In the genomic region with DNA sequence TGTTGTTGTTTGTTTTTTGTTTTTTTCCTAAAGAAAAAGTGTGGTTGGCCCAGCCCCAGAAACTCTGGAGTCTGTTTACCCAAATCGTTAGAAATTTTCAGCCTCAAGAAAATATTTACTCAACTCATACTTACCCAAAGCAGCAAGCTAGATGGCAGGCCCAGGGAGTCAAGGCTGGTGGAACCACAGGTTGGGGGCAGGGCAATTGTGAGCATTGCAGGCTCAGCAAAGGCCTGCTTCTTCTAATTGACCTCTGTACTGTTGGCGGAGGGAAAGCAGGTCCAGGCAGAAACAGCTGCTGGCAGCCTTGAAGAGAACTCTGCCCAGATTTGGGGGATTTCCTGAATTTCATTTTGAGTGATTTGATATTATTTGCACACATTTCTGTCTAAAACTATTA, we compare ENCODE assay signal across 12 mouse cellular contexts.
DNase-seq lines count a peak whose midpoint lies in the region; ATAC-seq and TF ChIP-seq lines count a peak whose summit lies in the region.
"Had no signal": no experiment of that assay in that cellular context is flagged by ENCODE, and none has a peak within 500 bp of the region (broad histone marks: within the 10 kb centered on the region; RNA-seq: fewer than 3 reads in every experiment).

No protein-coding gene starts in this region.

- no peaks in the 10 kb centered on the region for H3K27me3 ChIP-seq in liver, postnatal 0 days (ENCODE audit: insufficient read depth, low read length)
- no peaks in the 10 kb centered on the region for H3K27me3 ChIP-seq in forebrain, postnatal 0 days (ENCODE audit: insufficient read depth, low read length)
- H3K27me3 ChIP-seq: midbrain, embryonic 12.5 days had no signal

- TF ChIP-seq CTCF in liver, postnatal 0 days (IDR thresholded peaks at IDR 0.05; ENCODE audit: low read depth), result no peak
- no peak for TF ChIP-seq CTCF in forebrain, postnatal 0 days (IDR thresholded peaks at IDR 0.05; ENCODE audit: low read depth)

- no peak for TF ChIP-seq EP300 in liver, postnatal 0 days (IDR thresholded peaks at IDR 0.05; ENCODE audit: low read depth)

- no peak overlapping the region for H3K9ac ChIP-seq in liver, postnatal 0 days (replicated peaks)
- H3K9ac ChIP-seq in forebrain, postnatal 0 days, result no peak overlapping the region
- H3K9ac ChIP-seq: embryonic facial prominence, embryonic 12.5 days; midbrain, embryonic 12.5 days had no signal

- no peak overlapping the region for H3K4me3 ChIP-seq in liver, postnatal 0 days (ENCODE audit: low read depth, low read length)
- H3K4me3 ChIP-seq in forebrain, postnatal 0 days (ENCODE audit: low read depth, low read length), result no peak overlapping the region
- H3K4me3 ChIP-seq: embryonic facial prominence, embryonic 12.5 days; left cerebral cortex, adult 2 months; midbrain, embryonic 12.5 days had no signal

- peak; percentile 74 for ATAC-seq in liver, postnatal 0 days
- ATAC-seq in forebrain, postnatal 0 days, result no peak

- no peak overlapping the region for H3K27ac ChIP-seq in liver, postnatal 0 days (ENCODE audit: low read depth)
- no peak overlapping the region for H3K27ac ChIP-seq in forebrain, postnatal 0 days (ENCODE audit: low read depth, low read length)
- H3K27ac ChIP-seq: embryonic facial prominence, embryonic 12.5 days; midbrain, embryonic 12.5 days had no signal

- H3K9me3 ChIP-seq in liver, postnatal 0 days (ENCODE audit: low read length), result no peaks in the 10 kb centered on the region
- H3K9me3 ChIP-seq in forebrain, postnatal 0 days (ENCODE audit: low read length), result no peaks in the 10 kb centered on the region
- H3K9me3 ChIP-seq: embryonic facial prominence, embryonic 12.5 days; midbrain, embryonic 12.5 days had no signal

- no peak overlapping the region for H3K4me2 ChIP-seq in liver, postnatal 0 days (ENCODE audit: low read depth, low read length)
- H3K4me2 ChIP-seq in forebrain, postnatal 0 days (ENCODE audit: low read depth), result no peak overlapping the region
- H3K4me2 ChIP-seq: embryonic facial prominence, embryonic 12.5 days; midbrain, embryonic 12.5 days had no signal

- WGBS in liver, postnatal 0 days (ENCODE audit: insufficient replicate concordance), result 51% methylated on average over 2 of the region's 2 CpGs
- 43% methylated on average over 2 of the region's 2 CpGs for WGBS in forebrain, postnatal 0 days

- DNase-seq in adrenal gland, postnatal 36 days, result peak; percentile 4 to 31
- DNase-seq in adrenal gland, adult 8-10 months, result no peak
- peak; percentile 40 for DNase-seq in 3T3-L1 (ENCODE audit: low read depth, low spot score)
- peak; percentile 89 for DNase-seq in kidney, adult 8-10 months
- peak; percentile 54 for DNase-seq in liver, postnatal 0 days
- no peak for DNase-seq in layer of hippocampus, adult 9-11 months
- no peak for DNase-seq in natural killer cell, adult 2 months (ENCODE audit: low spot score in 2 of 2)
- no peak for DNase-seq in forebrain, postnatal 0 days
- DNase-seq: heart, postnatal 36 days had no signal

- no peaks in the 10 kb centered on the region for H3K36me3 ChIP-seq in liver, postnatal 0 days (replicated peaks; ENCODE audit: insufficient read depth, low read length)
- H3K36me3 ChIP-seq in forebrain, postnatal 0 days (ENCODE audit: insufficient read depth), result no peaks in the 10 kb centered on the region
- H3K36me3 ChIP-seq: embryonic facial prominence, embryonic 12.5 days; midbrain, embryonic 12.5 days had no signal

- H3K4me1 ChIP-seq in liver, postnatal 0 days (ENCODE audit: insufficient read depth), result peaks cover 2% of the 10 kb centered on the region; the same call in 1 of the 2 replicates
- H3K4me1 ChIP-seq in forebrain, postnatal 0 days (ENCODE audit: insufficient read depth), result no peaks in the 10 kb centered on the region
- H3K4me1 ChIP-seq: embryonic facial prominence, embryonic 12.5 days; midbrain, embryonic 12.5 days had no signal

Comparison
In these comparisons a context has a peak if more than half of its experiments do, and no peak if none do; other contexts are left out.
1. DNase-seq: peak in adrenal gland, postnatal 36 days (2 of 2), 3T3-L1 (single experiment), kidney, adult 8-10 months (2 of 2) and liver, postnatal 0 days (single experiment); none in adrenal gland, adult 8-10 months (single experiment), layer of hippocampus, adult 9-11 months (single experiment), natural killer cell, adult 2 months (0 of 2) and forebrain, postnatal 0 days (single experiment).